Mouse (Mus musculus) stomach, postnatal 0 days (tissue): ENCODE measurements at regions not wholly inside any gene's neighbourhood (a gene's known extent, or its start where the extent isn't known, plus 50 kb on each side); places are given as distances from the start of the nearest gene placed in this dataset.

Experiments used
- ATAC-seq: fragments of 200-750 bp; cut with Nextera tagmentation; 2 replicates; pipeline ENCODE4 v1.8.0; 2017; ENCODE audit not compliant: low FRiP score, low TSS enrichment
- DNase-seq: peaks from one replicate; pipeline ENCODE4 v3.0.0-alpha.2; 2016; ENCODE audit warnings: low spot score
- H3K27ac ChIP-seq: fragments of 300-500 bp; sonication (generic); replicated peaks from 2 replicates; pipeline ENCODE4 v1.5.1; 2014; ENCODE audit warnings: mild to moderate bottlenecking, control low read depth
- H3K27me3 ChIP-seq: fragments of 300-500 bp; sonication (generic); 2 replicates; pipeline ENCODE4 v1.6.1; 2014; ENCODE audit warnings: low read length; ENCODE audit not compliant: control insufficient read depth, insufficient read depth
- H3K36me3 ChIP-seq: fragments of 300-500 bp; sonication (generic); 2 replicates; pipeline ENCODE4 v1.6.1; 2014; ENCODE audit warnings: low read length, mixed read lengths; ENCODE audit not compliant: control insufficient read depth, insufficient read depth
- H3K4me1 ChIP-seq: fragments of 300-500 bp; sonication (generic); replicated peaks from 2 replicates; pipeline ENCODE4 v1.6.1; 2014; ENCODE audit warnings: antibody characterized with exemption; ENCODE audit not compliant: control insufficient read depth, insufficient read depth
- H3K4me2 ChIP-seq: fragments of 300-500 bp; sonication (generic); replicated peaks from 2 replicates; pipeline ENCODE4 v1.6.1; 2014; ENCODE audit warnings: low read depth, mild to moderate bottlenecking, control low read depth, moderate library complexity
- H3K4me3 ChIP-seq: fragments of 300-500 bp; sonication (generic); 2 replicates; pipeline ENCODE4 v1.5.1; 2014; ENCODE audit warnings: low read depth, low read length, control low read depth
- H3K9ac ChIP-seq: fragments of 300-500 bp; sonication (generic); 2 replicates; pipeline ENCODE4 v1.6.1; 2014; ENCODE audit warnings: mild to moderate bottlenecking, low read length, control low read depth, mixed read lengths
- H3K9me3 ChIP-seq: fragments of 300-500 bp; sonication (generic); 2 replicates; pipeline ENCODE4 v1.6.1; 2016; ENCODE audit warnings: low read length; ENCODE audit not compliant: control insufficient read depth
- CTCF ChIP-seq: IDR thresholded peaks from 2 replicates; pipeline ENCODE4 v1.5.1; 2016; ENCODE audit warnings: antibody characterized with exemption, low read depth, mild to moderate bottlenecking, moderate library complexity
- EP300 ChIP-seq: optimal IDR thresholded peaks from 2 replicates; pipeline ENCODE3; 2016; ENCODE audit warnings: antibody characterized with exemption
- WGBS: fragments of 180-500 bp; shearing (Covaris S2); extraction: QIAGEN DNeasy Blood & Tissue Kit; methylation state at CpG from one replicate; pipeline ENCODE4 v1.1.7; 2014; 5-methylcytosine and 5-hydroxymethylcytosine counted together

- no peak overlapping the region for H3K4me3 ChIP-seq
- no peaks in the 10 kb centered on the region for H3K36me3 ChIP-seq
- no peak for ATAC-seq
- no peak for DNase-seq
- H3K27ac ChIP-seq, result no peak overlapping the region
- H3K27me3 ChIP-seq, result no peaks in the 10 kb centered on the region
- no peaks in the 10 kb centered on the region for H3K4me1 ChIP-seq
- 4% methylated on average over 1 of the region's 1 CpGs for WGBS
- no peaks in the 10 kb centered on the region for H3K9me3 ChIP-seq
- no peak for TF ChIP-seq CTCF
- no peak overlapping the region for H3K4me2 ChIP-seq
- no peak overlapping the region for H3K9ac ChIP-seq
Measured at GRCm38 (mm10) chr12:10209841-10210240, 159.9 kb upstream of the Nt5c1b start.

- no peaks in the 10 kb centered on the region for H3K4me1 ChIP-seq
- H3K9ac ChIP-seq, result no peak overlapping the region
- H3K36me3 ChIP-seq, result no peaks in the 10 kb centered on the region
- WGBS, result 11% methylated on average over 4 of the region's 4 CpGs
- no peak overlapping the region for H3K4me3 ChIP-seq
- H3K27me3 ChIP-seq, result no peaks in the 10 kb centered on the region
- no peak for TF ChIP-seq EP300
- TF ChIP-seq CTCF, result peak; percentile 67
- DNase-seq (no peak), ATAC-seq (no peak)
- no peaks in the 10 kb centered on the region for H3K9me3 ChIP-seq
- H3K4me2 ChIP-seq, result no peak overlapping the region
- no peak overlapping the region for H3K27ac ChIP-seq
Measured at GRCm38 (mm10) chr12:10222821-10223220, 147.0 kb upstream of the Nt5c1b start.

DNA sequence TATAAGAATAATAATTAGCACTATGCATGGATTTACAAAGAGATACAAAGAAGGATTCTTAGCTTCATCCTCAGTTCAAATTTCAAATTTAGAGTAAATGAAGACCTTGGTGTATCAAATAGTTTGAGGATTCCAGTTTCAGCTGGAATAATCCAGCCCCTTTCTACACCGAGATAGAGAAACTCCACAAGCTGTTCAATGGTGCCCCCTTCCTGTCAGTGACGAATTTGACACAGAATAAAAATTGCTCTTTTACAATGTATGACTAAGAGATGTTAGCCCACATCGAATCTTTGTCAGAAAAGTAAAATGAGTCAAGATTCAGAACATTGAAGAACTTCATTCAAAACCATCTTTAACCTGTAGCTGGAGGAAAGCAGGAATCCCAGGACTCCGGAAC is 145.9 kb upstream of the Nt5c1b start:
- no peaks in the 10 kb centered on the region for H3K36me3 ChIP-seq
- peak; percentile 87 for TF ChIP-seq CTCF
- no peak for TF ChIP-seq EP300
- no peaks in the 10 kb centered on the region for H3K4me1 ChIP-seq
- DNase-seq, result no peak
- H3K27ac ChIP-seq, result no peak overlapping the region
- ATAC-seq, result 0 out of 2 replicates have a peak, but pooled peaks have one; percentile 21
- no peak overlapping the region for H3K9ac ChIP-seq
- 27% methylated on average over 4 of the region's 4 CpGs for WGBS
- no peaks in the 10 kb centered on the region for H3K9me3 ChIP-seq
- no peaks in the 10 kb centered on the region for H3K27me3 ChIP-seq
- H3K4me3 ChIP-seq, result no peak overlapping the region
- no peak overlapping the region for H3K4me2 ChIP-seq

DNA sequence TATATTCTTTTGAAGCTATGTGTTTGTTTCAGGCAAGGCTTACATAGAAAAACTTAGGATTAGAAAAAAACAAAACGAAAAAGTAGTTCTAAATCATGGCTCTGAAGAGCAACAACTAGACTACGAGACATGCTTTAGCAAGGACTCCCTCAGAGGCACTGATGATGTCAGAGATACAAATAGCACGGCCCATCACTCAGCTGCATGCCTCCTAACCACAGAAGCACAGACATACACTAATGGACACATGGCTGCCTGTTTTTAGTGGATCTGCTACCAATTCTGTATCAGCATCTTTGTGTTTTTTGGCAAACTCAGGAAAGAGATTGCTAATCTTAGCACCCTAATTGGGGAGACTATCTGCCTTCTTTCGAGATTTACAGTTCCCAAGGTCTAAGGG is 138.6 kb upstream of the Nt5c1b start:
- Histone ChIP-seq H3K4me3 (no peak overlapping the region), H3K9me3 (no peaks in the 10 kb centered on the region), H3K4me2 (no peak overlapping the region), H3K36me3 (no peaks in the 10 kb centered on the region), H3K27me3 (no peaks in the 10 kb centered on the region), H3K27ac (no peak overlapping the region), H3K4me1 (no peaks in the 10 kb centered on the region), H3K9ac (no peak overlapping the region)
- TF ChIP-seq EP300, result no peak
- no peak for TF ChIP-seq CTCF
- WGBS, result 44% methylated on average over 4 of the region's 4 CpGs
- DNase-seq (no peak), ATAC-seq (no peak)

DNA sequence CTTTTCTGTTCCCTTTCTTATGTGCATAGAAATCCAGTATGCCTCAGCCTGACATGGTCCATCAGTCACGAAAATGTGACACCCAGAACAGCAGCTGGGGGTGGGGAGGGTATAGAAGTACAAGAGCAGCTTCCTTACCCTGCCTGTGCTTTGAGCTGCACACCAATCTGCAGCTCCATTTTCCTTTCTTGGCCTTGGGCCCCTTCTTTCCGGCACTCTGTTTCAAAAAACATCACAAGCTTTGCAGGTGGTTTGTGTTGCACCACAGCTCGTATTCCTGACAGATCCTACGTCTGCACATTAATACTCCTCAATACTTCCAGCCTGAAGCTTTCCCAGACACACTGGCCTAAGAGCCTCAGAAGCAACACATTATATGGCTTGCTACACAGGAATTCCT is 138.1 kb upstream of the Nt5c1b start:
- DNase-seq (no peak), ATAC-seq (no peak)
- Histone ChIP-seq H3K27me3 (no peaks in the 10 kb centered on the region), H3K36me3 (no peaks in the 10 kb centered on the region), H3K9me3 (no peaks in the 10 kb centered on the region), H3K4me3 (no peak overlapping the region), H3K4me1 (no peaks in the 10 kb centered on the region), H3K4me2 (no peak overlapping the region), H3K27ac (no peak overlapping the region), H3K9ac (no peak overlapping the region)
- WGBS, result 39% methylated on average over 4 of the region's 4 CpGs
- TF ChIP-seq EP300 (no peak), CTCF (no peak)

DNA sequence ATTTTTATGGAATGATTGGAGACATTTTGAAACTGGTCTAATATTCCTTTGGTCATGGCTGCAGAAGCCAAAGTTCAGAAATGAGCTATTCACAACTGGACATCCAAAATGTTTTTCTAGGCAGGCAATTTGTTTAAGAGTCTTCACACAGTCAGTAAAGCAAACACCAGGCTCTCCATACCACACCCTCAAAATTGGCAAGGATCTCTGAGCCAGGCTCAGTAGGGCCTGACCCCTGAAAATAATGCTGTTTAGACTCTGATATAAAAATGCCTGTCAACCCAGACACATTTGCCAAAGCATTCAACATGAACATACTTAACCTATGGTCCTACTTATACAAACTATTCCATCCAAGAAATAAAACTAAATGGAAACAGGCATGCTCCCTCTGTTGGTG is 121.7 kb upstream of the Nt5c1b start:
- Histone ChIP-seq H3K9ac (no peak overlapping the region), H3K9me3 (no peaks in the 10 kb centered on the region), H3K4me3 (no peak overlapping the region), H3K27me3 (no peaks in the 10 kb centered on the region), H3K27ac (no peak overlapping the region), H3K4me1 (no peaks in the 10 kb centered on the region), H3K4me2 (no peak overlapping the region), H3K36me3 (no peaks in the 10 kb centered on the region)
- TF ChIP-seq CTCF (no peak), EP300 (no peak)
- no peak for ATAC-seq
- DNase-seq, result no peak
